Mouse (Mus musculus) testis, postnatal 10 days (tissue): Measurements from ENCODE around the gene 4933403O08Rik.

Experiments used
- DNase-seq: peaks from one replicate; pipeline ENCODE4 v3.0.0; 2021; ENCODE audit warnings: low spot score

4933403O08Rik gene

GRCm38 (mm10) chrX:112238749-112239148 is at the start of gene 4933403O08Rik:
TSS of gene 4933403O08Rik (plus strand) at chrX:112239049.
- no peak for DNase-seq

GRCm38 (mm10) chrX:112242916-112243315 is 4.1 kb downstream of the 4933403O08Rik start:
- DNase-seq: no peak

GRCm38 (mm10) chrX:112255513-112255912 is 16.7 kb downstream of the 4933403O08Rik start:
- DNase-seq: no peak

GRCm38 (mm10) chrX:112273550-112273949 is 34.7 kb downstream of the 4933403O08Rik start:
- DNase-seq: no peak
